Mouse (Mus musculus) ES-E14 (cell line): Measurements from ENCODE around the gene Tead3. TPM values are rescaled to one million over a fixed set of nuclear protein-coding genes. Genes with fewer than 3 reads are reported as not detected.

Experiments
- DNase-seq: peaks from one replicate; pipeline ENCODE4 v3.0.0-alpha.2; 2013; ENCODE audit warnings: low read depth, low spot score
- H3K27ac ChIP-seq: 2 replicates; pipeline ENCODE4 v1.5.1; 2012; ENCODE audit warnings: low read depth, mild to moderate bottlenecking, low read length, moderate library complexity, mixed read lengths; ENCODE audit not compliant: poor library complexity, insufficient read depth, severe bottlenecking
- H3K36me3 ChIP-seq: 2 replicates; pipeline ENCODE4 v1.6.1; 2012; ENCODE audit warnings: mild to moderate bottlenecking, low read length, moderate library complexity, mixed read lengths; ENCODE audit not compliant: control insufficient read depth, poor library complexity, insufficient read depth, severe bottlenecking
- H3K4me1 ChIP-seq, 2 experiments: fragments of 150-350 bp in 1 of 2; sonication (generic) in 1 of 2; 2 replicates each; pipeline ENCODE4 v1.6.1; 2012; ENCODE audit warnings: low read length in 2 of 2, mild to moderate bottlenecking in 1 of 2, mixed read lengths in 1 of 2; ENCODE audit not compliant: control insufficient read depth in 2 of 2, insufficient read depth in 2 of 2, poor library complexity in 1 of 2
- H3K4me3 ChIP-seq, 2 experiments: fragments of 150-350 bp in 1 of 2; sonication (generic) in 1 of 2; 2 replicates each; pipeline ENCODE4 v1.5.1; 2012; ENCODE audit warnings: low read length in 2 of 2, low read depth in 1 of 2, mild to moderate bottlenecking in 1 of 2, mixed read lengths in 1 of 2; ENCODE audit not compliant: insufficient read depth in 1 of 2, poor library complexity in 1 of 2, severe bottlenecking in 1 of 2
- H3K9ac ChIP-seq: 2 replicates; pipeline ENCODE4 v1.6.1; 2012; ENCODE audit warnings: low read depth, mild to moderate bottlenecking, low read length, mixed read lengths; ENCODE audit not compliant: poor library complexity, insufficient read depth, severe bottlenecking
- H3K9me3 ChIP-seq: fragments of 150-350 bp; sonication (generic); 2 replicates; pipeline ENCODE4 v1.6.1; 2012; ENCODE audit warnings: low read depth, mild to moderate bottlenecking, low read length; ENCODE audit not compliant: control insufficient read depth, insufficient read depth
- CHD2 ChIP-seq: IDR thresholded peaks from 2 replicates; pipeline ENCODE4 v1.6.1; 2014; ENCODE audit warnings: mild to moderate bottlenecking, low read depth, low read length, inconsistent platforms
- HCFC1 ChIP-seq: IDR thresholded peaks from 2 replicates; pipeline ENCODE4 v1.6.1; 2012; ENCODE audit warnings: low read length, inconsistent platforms, borderline replicate concordance; ENCODE audit not compliant: insufficient read depth
- MAFK ChIP-seq: IDR thresholded peaks from 2 replicates; pipeline ENCODE4 v1.6.1; 2014; ENCODE audit warnings: mild to moderate bottlenecking, low read depth, low read length, inconsistent platforms; ENCODE audit not compliant: insufficient read depth
- ZC3H11A ChIP-seq: IDR thresholded peaks from 2 replicates; pipeline ENCODE4 v1.6.1; 2012; ENCODE audit warnings: low read depth, mild to moderate bottlenecking, inconsistent platforms, low read length, borderline replicate concordance
- ZNF384 ChIP-seq: IDR thresholded peaks from 2 replicates; pipeline ENCODE4 v1.6.1; 2012; ENCODE audit warnings: low read depth, low read length, inconsistent platforms
- in situ Hi-C, 2 experiments: fragments of 600-800 bp; cut with MboI; formaldehyde crosslinking; loops; one replicate each; pipeline ENCODE4 v1.15.1; 2025; ENCODE audit warnings: low sequenced_read_pairs in 2 of 2, inconsistent platforms in 1 of 2; ENCODE audit not compliant: unreplicated experiment in 2 of 2
- total RNA-seq: library from RNA; depleted of rRNA; stranded (reverse); fragments of 300-350 nt; gene quantifications from 2 replicates; pipeline ENCODE4 v1.2.3, GENCODE M21; 2012

Gene Tead3
- total RNA-seq, 1 experiment = 8.0 TPM

DNA sequence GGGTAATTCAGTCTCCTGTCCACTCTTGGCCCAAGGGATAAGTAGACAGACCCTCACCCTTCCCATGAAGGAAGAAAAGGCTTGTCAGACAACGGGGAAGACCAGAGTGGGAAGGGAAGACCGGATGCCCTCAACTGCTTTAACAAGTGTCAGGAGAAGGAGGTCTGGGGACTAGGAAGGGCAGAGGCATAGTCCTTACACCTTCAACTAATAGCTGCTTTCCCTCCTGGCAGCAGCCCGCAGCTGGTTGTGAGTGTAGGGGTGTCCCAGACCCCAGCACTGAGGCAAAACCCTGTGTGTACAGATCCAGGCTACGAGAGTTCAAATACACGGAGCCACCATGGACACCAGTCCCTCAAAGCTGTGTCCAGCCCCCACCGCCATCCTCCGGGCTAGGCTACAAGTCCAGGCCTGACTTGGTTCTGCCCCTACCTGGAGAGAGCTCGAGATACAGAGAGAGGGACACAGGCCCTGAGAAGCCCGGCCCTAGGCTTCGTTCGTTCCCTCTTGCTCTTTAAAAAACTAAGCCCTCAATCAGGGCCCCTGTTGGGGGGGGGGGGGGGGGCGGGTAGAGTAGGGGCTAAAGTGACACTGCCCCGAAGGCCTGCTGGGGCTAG lies 1.2 kb downstream of the Tead3 start:
- H3K36me3 ChIP-seq = no peaks in the 10 kb centered on the region
- no peaks in the 10 kb centered on the region for H3K9me3 ChIP-seq
- no peak for TF ChIP-seq MAFK
- no peak for DNase-seq
- peaks cover 4 to 51% of the 10 kb centered on the region in 2 experiments; a peak in 2 of 4 replicates for H3K4me1 ChIP-seq
- in situ Hi-C loops = no loop called here
- peak overlapping the region; percentile 73 to 93 for H3K4me3 ChIP-seq
- H3K27ac ChIP-seq = no peak overlapping the region
- peak overlapping the region; percentile 47; the same call in 1 of the 2 replicates for H3K9ac ChIP-seq

DNA sequence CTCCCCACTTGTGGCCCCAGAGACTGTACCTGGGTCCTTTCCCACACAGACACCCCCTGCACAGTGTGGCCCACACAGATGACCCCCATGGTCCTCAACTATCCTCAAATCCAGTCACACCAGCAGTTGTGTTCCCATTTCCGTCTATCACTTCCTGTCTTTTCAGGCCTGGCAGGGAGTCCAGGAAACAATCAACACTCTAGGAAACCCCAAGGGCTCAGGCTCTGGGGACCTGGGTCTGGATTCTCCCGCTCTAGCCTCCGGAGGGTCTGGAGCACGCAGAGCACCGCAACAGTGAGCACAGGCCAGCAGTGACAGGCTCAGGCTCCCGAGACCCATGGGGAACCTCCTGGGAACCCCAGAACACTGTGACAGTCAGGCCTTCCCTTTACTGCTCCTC lies 2.4 kb downstream of the Tead3 start:
- no peak for DNase-seq
- peaks cover 4 to 57% of the 10 kb centered on the region in 2 experiments; a peak in 2 of 4 replicates for H3K4me1 ChIP-seq
- H3K36me3 ChIP-seq = no peaks in the 10 kb centered on the region
- TF ChIP-seq MAFK (no peak), ZC3H11A (no peak), HCFC1 (no peak), ZNF384 (no peak), CHD2 (no peak)
- no peak overlapping the region for H3K9ac ChIP-seq
- no peak overlapping the region for H3K4me3 ChIP-seq
- H3K9me3 ChIP-seq = no peaks in the 10 kb centered on the region
- in situ Hi-C loops = no loop called here
- no peak overlapping the region for H3K27ac ChIP-seq

DNA sequence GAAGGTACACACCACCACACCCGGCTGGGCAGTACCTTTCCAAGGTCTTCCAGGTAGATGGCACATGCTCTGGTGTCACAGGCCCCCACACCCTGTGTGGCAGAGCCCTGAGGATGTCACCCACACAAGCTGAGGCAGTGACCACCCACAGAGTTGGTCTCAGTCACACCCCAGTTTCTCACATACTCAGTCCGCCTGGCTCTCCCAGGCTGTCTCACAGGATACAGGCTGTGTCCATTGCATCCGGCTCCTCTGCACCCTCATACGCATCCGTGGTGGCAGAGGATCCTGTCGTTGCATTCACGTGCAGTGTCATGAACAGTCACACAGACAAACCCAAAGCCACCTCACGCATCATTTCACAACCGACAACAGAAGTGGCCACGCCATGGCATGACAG lies 3.3 kb downstream of the Tead3 start:
- no peaks in the 10 kb centered on the region for H3K36me3 ChIP-seq
- in situ Hi-C loops = no loop called here
- TF ChIP-seq ZNF384 = no peak
- H3K9ac ChIP-seq = no peak overlapping the region
- DNase-seq = no peak
- no peak overlapping the region for H3K4me3 ChIP-seq
- H3K9me3 ChIP-seq = no peaks in the 10 kb centered on the region
- no peak overlapping the region for H3K27ac ChIP-seq
- H3K4me1 ChIP-seq = peaks cover 3 to 59% of the 10 kb centered on the region in 2 experiments; a peak in 2 of 4 replicates

DNA sequence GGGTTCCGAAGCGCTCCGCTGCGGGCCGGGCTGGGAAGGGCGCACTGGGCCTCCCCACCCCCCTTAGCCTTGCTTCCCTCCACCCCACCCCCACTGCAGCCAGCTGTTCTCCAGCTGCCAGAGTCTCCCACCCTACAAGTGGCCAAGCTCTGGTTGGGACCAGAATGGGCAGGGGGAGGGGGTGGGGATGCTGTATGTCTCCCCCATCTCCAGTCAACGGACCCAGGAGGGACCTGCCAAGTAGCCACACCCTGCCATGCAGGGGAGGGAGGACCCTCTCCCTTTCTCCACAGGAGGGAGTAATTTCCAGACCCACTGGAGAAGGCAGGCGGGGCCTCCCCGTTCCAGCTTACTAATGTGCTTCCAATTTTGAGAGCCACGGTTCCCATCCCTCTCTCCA lies 4.7 kb downstream of the Tead3 start:
- DNase-seq = no peak

DNA sequence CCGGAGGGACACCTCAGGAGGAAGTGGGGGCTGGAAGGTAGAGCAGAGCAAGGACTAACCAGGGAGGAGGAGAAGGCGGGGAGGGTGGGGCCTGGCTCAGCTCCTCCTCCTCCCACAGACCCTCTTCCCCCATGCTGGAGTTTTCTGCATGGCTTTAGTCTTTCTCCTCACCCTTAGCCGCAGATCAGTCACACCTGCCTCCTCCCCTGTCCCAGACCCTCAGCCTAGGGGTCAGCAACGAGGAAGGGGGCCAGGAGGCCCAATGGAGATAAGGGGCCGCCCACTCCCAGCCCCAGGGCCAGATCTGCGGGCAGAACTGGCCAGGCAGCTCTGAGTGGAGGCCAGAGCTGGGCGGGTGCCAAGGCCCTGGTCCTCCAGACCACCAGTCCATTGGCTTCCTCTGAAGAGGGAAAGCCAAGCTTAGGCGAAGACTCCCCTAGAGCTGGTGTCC lies 5.3 kb downstream of the Tead3 start:
- TF ChIP-seq CHD2 = no peak
- no peak for TF ChIP-seq MAFK
- no peak for TF ChIP-seq HCFC1
- no peak for TF ChIP-seq ZC3H11A
- no peak for TF ChIP-seq ZNF384
- Histone ChIP-seq H3K9ac (peak overlapping the region; percentile 21; the same call in 1 of the 2 replicates), H3K4me3 (peak overlapping the region in 1 of 2 experiments; percentile 16; a peak in 1 of 4 replicates), H3K27ac (0 out of 2 replicates have a peak overlapping the region, but pooled peaks have one; percentile 23), H3K9me3 (no peaks in the 10 kb centered on the region), H3K4me1 (peaks cover 3 to 58% of the 10 kb centered on the region in 2 experiments; a peak in 2 of 4 replicates), H3K36me3 (no peaks in the 10 kb centered on the region)
- no peak for DNase-seq
- in situ Hi-C loops = no loop called here

More for the DNA sequence above, 4.7 kb downstream of the Tead3 start:
- in situ Hi-C loops = no loop called here
- H3K36me3 ChIP-seq = no peaks in the 10 kb centered on the region
- H3K9ac ChIP-seq = no peak overlapping the region
- TF ChIP-seq MAFK (no peak), CHD2 (no peak), ZC3H11A (no peak), HCFC1 (no peak)
- H3K9me3 ChIP-seq = no peaks in the 10 kb centered on the region
- H3K4me1 ChIP-seq = peaks cover 3 to 54% of the 10 kb centered on the region in 2 experiments; a peak in 2 of 4 replicates
- no peak overlapping the region for H3K27ac ChIP-seq
- H3K4me3 ChIP-seq = 0 out of 4 replicates have a peak overlapping the region, but pooled peaks of 1 of the 2 experiments have one; percentile 16
